Mouse (Mus musculus): ENCODE measurements at regions not wholly inside any gene's neighbourhood (a gene's known extent, or its start where the extent isn't known, plus 50 kb on each side); places are given as distances from the start of the nearest gene placed in this dataset.

DNA sequence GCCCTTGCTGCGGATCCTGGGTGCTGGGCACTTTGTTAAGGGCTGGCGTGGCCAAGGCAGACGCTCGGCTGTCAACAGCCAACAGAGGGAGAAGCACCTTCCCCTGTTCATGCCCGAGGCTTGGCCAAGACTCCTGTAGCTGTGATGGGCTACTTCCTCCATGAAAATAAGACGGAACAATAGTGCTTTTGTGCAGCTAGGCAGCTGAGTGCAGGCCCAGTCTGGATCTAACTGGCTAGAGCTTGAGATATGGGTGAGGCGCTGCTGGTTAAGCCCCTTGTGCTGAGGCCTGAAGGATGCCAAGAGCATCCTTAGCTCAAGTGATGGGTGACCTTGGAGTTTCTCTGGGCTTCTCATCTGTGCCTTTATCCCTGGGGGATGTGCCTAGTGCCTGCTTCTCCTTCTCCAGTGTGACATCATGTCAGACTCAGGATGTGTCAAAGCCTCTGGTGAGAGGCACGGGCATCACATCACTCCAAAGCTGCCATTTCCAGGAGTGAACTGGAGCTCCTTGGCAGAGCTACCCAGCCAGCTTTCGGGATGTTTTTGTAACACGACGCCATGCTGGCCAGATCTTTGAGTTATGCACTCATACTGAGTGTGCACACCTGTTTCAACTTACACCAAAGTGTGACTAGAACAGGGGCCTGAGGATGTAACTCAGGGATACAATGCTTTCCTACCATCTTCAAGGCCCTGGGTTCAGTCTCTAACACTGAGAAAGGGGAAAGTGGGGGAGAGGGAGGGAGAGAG, 360.1 kb upstream of the Tbx3 start:
- DNase-seq: no peak

DNA sequence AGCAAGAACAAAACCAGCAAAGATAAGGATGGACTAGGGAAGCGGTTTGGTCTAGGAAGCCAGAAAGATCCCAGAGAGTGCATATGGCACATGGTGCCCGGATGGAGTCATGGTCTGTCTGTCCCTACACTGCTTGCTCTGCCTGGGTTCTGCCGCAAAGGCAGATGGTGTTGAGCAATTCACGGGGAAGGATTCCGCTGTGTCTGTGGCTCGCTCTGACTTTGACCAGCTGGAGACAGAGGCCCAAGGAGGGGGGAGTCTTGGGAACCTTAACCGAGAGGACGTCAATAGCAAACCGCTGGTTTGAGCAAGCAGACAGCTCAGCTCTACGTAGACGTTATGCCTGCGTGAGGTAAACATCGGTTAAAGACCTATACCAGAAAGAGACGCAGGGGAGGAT, 357.7 kb upstream of the Tbx3 start:
- DNase-seq: no peak

DNA sequence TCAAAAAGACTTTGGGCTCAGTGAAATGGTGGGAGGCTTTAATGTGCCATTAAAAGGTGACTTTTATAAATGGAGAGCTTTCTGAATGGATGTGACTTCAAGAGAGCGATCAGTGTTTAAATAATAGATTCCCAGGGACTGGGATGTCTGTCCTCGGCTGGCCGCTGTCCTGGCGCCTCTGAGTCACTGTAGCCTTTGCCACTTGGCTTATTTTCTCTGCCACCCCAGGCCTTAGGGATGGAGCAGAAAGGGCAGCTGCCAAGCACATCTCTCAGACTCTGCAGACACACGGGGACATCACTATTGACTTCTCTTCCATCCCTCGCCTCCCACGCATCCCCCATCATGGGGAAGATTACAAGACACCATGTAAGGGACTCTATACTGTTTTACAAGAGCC, 355.3 kb upstream of the Tbx3 start:
- peak; percentile 70 for DNase-seq

DNA sequence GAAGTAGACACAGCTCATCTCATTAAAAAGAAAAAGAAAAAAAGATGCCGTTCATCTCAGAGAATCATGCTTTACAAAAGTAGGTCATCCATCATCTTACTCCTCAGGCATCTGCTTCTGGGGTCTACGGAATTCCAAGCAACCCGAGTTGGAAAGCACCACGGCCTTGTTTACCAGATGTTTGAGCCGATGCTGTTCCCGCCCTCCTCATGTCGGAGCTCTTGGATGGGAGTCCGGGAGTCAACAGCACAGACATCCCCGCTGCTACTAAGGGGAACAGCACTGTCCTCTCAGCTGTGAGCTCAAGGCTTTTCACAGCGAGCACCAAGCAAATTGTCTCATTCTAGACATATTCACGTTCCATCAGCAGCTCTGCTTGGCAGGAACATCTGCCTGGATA, 352.9 kb upstream of the Tbx3 start:
- DNase-seq: peak; percentile 85

DNA sequence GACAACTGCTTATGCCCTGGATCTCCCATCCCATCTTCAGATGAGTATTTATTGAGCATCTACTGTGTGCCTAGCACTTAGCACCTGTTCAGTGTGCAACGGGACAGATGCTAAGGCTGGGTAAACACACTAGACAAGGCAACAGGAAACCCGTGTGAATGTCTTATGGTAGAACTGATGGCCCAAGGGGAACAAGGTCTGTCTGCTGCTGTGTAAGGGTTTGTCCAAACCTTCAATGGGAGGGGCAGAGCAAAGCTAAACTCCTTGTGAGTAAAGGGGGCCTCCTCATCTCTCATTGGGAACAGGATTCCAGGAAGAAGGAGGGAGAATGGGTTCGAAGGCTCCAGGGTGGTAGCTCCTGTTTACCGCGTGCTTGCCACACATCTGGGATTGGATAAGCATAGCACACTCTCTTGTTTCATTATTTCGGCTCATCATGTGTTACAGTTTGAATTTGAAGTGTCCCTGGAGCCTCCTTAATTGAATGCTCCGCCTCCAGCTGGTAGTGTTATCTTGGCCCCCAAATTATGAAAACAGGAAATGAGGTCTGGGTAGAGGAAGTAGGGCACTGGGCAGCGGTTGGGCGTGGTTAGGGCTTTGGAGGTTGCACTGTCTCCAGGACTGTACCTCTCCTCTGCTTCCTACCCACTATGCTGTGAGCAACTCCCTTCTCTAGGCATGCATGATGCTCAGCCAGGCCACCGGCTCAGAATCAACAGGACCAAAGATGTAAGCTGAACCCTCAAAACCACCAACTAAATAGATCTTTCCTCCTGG, 348.9 kb upstream of the Tbx3 start:
- DNase-seq: peak; percentile 91

DNA sequence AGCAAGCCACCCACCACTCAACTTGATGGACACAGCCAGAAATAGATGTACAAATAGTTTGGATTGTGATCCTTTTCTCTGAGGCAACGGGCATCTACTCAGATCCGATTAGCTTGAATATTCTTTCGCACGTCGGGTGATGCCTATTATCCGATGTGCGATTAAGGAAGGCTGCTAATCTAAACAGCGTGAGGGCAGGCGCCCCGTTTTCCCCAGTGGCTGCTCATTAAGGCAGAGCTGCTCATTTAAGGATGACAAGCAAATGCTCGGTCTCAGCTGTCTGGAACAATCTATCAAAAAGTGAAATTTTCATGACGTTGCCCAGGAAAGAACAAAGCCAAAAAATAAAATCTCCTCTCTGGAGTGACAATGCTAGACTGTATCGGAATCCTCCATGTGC, 348.1 kb upstream of the Tbx3 start:
- peak; percentile 83 for DNase-seq

DNA sequence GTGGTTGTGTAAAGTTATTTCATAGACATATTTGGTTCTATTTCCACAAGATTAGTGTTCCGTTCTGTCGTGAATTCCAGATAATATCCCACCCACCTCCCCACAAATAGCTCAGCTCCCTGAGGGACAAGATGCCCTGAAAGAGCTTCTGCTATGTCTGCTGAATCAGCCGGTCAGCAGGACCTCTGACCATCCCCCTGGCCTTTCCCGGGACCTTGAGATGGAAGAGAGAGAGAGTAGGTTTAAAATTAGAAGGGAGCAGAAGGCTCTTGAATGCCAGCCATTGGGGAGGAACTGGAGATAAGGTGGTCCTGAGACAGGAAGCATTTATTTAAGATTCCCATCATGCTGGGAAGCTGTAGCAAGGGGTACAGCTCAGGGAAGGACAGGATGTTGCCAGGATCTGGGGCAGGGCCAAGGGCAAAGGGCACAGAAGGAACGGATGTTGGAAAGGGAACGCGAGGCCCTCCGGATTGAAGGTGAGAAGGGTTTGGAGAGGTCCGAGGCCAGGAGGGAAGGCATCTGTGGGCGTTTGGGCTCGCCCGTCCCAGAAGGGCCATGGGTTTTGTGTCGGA, 344.7 kb upstream of the Tbx3 start:
- peak; percentile 92 for DNase-seq

DNA sequence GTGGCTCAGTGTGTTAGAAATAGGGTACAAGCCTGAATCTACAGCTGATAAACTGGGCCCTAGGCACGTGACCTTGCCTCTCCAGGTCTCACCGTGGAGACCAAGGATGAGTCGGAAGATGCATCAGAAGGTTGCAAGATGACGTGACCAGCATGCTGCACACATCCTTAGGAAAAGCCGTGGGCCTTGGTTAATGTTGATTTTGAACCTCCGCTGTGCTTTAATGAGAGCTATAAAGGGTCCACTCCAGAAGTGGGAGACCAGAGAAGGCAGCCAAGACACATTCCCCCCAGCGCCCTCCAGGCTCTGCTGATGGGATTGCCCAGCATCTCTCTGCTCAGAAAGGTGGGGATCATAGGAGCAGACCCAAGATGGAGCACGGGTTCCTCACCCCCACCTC, 343.6 kb upstream of the Tbx3 start:
- peak; percentile 74 for DNase-seq

DNA sequence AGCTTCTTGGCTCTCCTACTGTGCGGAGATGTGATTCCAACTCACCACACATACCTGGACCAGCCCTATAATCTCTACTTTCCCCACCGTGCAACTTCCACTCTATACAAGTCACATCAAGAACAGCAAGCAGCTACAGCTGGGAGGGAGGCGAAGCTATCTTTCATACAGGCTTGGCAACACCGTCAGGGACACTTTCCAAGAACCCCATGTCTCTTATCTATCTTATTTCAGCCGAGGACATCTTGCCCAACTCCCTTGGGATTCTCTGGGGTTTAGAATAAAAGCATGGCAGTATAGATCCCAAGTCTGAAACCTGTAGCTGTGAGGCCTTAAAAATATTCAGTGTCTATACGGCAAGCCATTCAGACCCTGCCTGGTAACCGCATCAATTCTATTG, 341.5 kb upstream of the Tbx3 start:
- DNase-seq: peak; percentile 83

DNA sequence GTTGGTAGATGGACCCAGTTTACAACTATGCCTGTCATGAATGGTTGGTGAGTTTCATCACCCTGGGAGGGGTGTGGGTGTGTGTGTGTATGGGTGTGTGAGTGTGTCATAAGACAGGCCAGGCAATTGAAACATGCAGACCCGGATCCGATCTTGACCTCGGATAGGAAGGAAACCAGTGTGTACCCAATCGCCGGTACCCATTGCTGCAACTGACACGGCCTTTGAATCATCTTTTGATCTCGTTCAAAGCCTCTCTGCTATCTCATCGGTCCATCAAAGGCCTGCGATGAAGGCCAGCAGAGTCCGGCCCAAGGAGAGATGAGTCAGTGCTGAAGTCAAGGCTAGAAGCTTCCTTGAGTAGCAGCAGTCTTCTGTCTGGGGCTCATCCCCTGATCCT, 341.1 kb upstream of the Tbx3 start:
- DNase-seq: peak; percentile 90

DNA sequence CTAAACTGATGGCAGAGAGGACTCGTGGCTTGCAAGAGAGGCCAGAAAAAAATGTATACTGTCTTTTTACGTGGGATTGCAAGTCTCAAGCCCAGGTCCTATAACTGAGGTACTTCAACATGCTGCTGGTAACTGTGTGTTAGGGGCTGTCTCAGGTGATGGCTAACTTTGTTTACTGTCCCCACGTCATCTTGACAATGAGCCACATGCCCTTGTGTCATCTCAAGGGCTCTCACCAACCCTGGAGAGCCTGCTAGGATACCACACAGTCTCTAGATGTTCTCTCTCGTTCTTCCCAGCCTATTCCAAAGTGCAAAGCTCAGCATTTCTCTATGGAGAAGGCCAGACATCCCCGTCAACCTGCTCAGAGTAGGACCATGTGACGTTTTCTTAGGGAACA, 340.6 kb upstream of the Tbx3 start:
- no peak for DNase-seq

DNA sequence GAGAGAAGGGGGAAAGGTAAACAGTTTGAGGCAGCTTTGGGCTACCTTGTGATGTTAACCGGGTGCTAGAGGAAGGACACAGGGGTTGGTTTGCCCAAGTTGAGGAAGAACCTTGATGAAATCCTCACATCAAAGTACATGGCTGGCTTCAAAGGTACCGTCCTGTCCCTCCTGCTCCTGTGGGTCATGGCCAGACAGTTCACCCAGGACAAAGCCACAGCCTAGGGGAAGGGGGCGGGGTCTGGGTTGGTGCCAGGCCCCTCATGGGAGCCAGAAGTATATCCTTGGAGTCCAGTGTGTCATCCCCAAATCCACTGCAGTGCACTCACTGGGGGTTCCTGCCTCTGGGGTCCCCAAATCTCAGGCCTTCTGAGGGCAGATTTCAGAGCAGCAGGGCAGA, 339.0 kb upstream of the Tbx3 start:
- DNase-seq: peak; percentile 89

DNA sequence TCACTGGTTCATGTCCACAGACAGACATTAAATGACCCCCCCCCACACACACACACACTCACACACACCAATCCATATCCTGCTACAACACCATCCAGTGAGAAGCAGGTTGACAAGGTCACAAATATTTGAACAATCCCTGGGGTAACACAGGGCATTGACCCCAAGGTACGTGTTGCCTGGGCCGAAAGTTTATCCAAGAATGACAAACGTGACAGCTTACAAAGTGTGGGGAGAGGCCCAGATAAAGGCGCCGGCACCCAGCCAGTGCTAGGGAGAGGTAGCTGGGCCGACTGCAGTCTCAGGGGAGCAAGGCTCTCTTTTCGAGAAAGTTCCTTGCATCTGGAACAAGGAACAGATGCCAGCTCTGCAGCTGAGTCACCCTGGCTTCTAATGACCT, 337.8 kb upstream of the Tbx3 start:
- DNase-seq: peak; percentile 94

DNA sequence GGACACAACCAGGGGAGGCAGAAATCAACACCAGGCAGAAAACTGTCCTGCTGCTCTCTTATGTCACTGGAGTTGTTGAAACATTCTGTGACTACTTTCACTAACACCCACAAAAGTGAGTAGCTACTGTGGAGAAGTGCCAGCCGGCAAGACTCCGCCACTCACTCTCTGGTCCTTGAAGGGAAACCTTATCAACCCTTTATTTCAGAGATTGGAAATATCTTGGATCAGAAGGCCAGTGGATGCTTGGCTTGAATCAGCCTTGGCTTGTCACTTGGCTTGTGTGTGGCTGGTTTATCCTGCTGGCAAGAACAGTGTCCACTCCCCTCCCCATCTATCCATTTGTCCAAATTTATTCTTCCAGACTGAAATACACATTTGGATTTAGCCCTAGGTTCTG, 335.3 kb upstream of the Tbx3 start:
- DNase-seq: peak; percentile 91

DNA sequence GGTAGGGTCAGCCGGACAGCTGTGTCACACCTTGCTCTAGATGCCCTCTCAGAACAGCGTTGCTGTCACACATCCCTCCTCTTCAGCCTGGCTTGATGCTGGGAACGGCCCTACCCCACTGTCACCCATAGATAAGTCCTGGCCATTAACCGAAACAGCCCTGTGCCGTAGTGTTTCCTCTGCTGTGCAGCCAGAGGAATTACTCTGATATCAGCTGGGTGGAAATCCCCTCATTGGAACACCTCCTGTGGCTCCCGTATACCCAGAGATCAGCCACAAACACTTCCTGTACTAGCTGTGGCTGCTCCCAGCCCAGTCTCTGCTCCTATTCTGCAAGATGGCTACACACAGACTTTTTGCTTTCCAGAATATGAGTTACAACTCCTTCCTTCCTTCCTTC, 334.5 kb upstream of the Tbx3 start:
- DNase-seq: peak; percentile 80

DNA sequence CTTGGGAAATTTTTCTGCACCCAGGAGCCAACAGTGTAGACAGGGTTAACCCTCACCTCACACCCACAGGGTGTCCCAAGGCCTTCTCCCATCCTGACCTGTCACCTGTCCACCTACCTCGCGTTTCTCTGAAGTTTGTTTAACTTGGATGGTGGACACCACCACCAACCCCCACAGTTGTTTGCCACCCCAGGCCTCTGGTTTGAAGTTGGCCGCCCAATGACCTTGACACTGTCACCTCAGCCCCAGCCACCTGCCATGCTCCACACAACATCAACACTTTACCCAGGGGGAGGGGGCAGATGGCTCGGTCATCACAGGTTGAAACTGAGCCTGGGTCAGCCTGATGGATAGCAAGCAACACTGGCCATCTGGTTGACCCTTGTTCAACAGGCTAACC, 332.7 kb upstream of the Tbx3 start:
- peak; percentile 83 for DNase-seq

DNA sequence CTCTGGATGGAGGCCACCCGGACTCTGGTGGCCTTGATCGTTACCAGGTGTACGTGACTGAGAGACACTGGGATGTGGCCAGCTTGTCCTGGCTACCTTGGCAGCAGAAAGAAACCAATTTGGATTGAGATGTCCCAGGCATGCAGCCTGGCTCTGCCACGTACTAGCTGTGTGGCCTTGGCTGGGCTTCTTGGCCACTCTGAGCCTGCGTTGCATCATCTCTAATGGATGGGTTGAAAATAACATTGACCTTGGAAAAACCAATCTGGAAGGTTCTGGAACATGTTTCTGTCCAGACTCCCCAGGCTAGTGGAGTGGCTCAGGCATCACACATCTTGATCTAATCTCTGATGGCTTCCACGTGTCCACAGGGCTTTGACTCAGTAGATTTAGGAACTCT, 331.8 kb upstream of the Tbx3 start:
- peak; percentile 87 for DNase-seq

DNA sequence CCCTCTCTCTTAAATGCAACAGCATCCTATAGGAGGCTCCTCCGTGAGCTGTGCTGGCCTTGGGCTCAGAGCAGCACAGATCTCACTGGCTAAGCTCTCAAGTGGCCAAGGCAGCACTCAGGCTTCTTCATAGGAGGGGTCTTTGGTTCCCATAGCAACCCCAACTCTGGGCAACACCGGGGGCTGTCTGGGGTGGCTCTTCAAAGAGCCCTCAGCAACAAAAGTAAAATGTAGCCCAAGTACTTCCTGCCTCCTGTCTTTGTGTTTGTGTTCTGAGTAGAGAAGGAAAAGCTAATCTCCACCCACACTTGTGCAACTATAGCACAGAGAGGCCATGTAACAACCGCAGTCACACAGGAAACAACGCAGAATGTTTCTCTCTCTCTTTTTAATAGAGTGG, 322.2 kb upstream of the Tbx3 start:
- DNase-seq: no peak

DNA sequence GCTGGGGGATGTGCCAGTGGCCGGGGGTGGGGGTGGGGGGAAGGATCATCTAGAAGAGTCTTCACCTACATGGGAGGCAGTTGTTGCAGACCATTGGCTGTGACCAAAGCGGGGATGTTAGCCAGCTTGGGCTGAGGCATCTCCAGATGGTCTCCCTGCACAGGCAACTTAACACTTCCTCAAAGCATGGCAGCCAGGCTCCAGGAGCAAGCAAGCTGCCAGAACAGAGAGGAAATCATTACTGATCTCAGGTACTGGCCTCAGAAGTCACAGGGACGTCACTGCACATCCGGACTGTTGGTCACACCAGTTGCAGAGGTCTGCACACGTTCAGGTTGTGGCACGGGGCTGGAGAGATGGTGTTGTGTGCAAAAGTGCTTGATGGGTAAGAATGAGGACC, 321.1 kb upstream of the Tbx3 start:
- peak; percentile 68 for DNase-seq

DNA sequence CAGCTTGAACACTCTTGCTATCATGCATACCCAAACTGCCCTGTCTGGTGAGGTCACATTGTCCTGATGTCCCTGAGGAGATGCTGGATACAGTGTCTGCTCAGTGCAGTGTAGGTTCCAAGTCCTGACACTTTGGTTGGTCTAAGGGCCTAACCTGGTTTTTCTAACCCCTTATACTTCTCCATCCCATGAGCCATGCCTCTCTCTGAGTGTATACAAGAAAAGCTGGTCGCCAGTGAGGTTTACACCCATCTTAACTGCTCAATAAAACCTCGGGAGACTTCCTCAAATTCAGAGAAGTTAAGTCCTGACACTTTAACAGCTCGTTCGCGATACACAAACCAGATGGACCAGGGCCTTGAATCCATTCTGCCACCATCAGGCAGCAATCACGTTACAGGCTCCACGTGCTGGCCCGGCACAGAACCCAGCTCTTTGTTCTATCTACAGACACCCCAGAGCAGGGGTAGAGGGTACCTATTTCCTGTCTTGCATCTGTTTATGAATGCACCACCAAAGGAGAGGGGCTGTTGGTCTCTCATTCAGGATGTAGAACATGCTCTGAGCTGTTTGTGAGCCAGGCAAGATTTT, 320.0 kb upstream of the Tbx3 start:
- DNase-seq: peak; percentile 67

DNA sequence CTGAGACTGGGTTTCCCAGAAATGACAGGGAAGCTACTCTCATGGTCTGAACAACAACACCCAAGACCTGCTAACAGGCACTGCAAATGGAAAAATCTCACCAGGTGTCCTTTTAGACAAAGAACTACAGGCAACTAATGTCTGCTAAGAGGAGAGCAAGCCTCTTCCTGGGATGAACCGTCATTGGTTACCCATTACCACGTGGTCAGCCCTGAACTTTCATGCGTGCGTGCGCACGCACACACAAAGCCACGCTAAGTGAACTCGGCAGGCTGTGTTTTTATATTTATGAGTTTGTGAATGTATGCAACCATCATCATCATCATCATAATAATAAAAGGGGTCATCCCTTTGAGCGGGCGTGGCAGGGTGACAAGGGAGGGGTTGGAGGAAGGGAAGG, 315.0 kb upstream of the Tbx3 start:
- DNase-seq: peak; percentile 50

DNA sequence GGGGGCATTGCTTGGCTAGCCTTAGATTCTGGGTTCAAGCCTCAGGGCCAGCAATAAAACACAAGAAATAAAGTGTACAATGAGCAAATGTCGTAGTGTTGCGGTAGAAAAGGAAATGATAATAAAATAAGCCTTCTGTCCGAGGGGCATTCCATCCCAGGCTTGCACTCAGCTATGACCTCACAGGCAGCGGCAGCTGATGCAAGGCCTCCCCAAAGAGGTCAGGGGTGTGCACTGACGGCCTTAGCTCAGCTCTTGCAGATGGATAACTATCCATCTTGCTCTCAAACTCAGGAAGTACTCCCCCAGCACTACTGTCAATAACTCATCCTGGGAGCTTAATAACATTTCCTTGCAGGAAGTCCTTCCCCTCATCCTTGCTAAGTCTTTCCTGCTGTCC, 314.4 kb upstream of the Tbx3 start:
- peak; percentile 56 for DNase-seq

DNA sequence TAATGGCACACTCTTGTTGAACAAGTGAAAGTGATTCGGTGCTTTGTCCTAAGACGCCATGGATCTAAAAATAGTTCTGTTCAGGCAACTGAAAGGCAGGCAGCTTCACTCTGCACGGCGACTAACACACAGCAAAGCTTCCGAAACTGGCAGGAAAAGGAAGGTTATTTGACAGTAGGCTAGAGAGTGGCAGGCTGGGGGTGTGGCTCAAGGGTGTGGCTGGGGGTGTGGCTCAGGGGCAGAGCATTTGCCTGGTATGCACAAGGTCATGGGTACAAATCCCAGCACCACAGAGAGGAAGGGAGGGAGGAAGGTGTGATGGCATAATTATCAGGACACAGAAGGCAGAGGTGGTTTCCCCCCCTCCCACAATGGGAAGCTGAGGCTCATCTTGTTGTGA, 310.8 kb upstream of the Tbx3 start:
- peak; percentile 72 for DNase-seq

DNA sequence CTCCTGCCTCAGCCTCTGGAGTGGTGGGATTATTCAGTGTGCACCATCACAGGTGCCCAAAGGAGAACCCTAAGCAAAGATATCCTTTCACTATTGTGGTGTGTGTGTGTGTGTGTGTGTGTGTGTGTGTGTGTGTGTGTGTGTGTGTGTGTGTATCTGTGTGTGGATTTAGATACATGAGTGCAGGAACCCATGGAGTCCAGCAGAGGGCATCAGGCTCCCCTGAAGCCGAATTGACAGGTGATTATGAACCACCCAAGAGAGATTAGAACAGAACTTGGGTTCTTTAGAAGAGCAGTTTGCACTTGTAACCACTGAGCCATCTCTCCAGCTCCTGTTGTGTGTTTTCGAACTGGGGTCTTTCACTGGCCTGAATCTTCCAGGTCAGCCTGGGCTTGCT, 310.1 kb upstream of the Tbx3 start:
- peak; percentile 27 for DNase-seq
